Mouse (Mus musculus): ENCODE measurements around the gene Tsga13.

Gene Tsga13

GRCm38 (mm10) chr6:30865031-30865678 is 50.2 kb downstream of the Tsga13 start:
- no peak for DNase-seq (ENCODE audit: extremely low read depth, low read depth)

GRCm38 (mm10) chr6:30855956-30856355 is 59.4 kb downstream of the Tsga13 start:
- no peak for DNase-seq (ENCODE audit: extremely low read depth, low read depth)

- no peak for DNase-seq (ENCODE audit: extremely low read depth, low read depth)
Observed at GRCm38 (mm10) chr6:30855205-30855604, 60.2 kb downstream of the Tsga13 start.

- DNase-seq (ENCODE audit: extremely low read depth, low read depth): no peak
Observed at GRCm38 (mm10) chr6:30849818-30850217, 65.6 kb downstream of the Tsga13 start.
